Mouse (Mus musculus) ES-E14 (cell line): ENCODE data around the gene Cab39l.

ENCODE experiments used
- CHD2 ChIP-seq: IDR thresholded peaks from 2 replicates; pipeline ENCODE4 v1.6.1; 2014; ENCODE audit warnings: mild to moderate bottlenecking, low read depth, low read length, inconsistent platforms
- HCFC1 ChIP-seq: IDR thresholded peaks from 2 replicates; pipeline ENCODE4 v1.6.1; 2012; ENCODE audit warnings: low read length, inconsistent platforms, borderline replicate concordance; ENCODE audit not compliant: insufficient read depth
- ZNF384 ChIP-seq: IDR thresholded peaks from 2 replicates; pipeline ENCODE4 v1.6.1; 2012; ENCODE audit warnings: low read depth, low read length, inconsistent platforms

- TF ChIP-seq CHD2 (no peak), HCFC1 (no peak), ZNF384 (no peak)
Measured at GRCm38 (mm10) chr14:59530801-59531200, 90.0 kb downstream of the Cab39l start.
